Mouse (Mus musculus) cerebellum, adult 2 months (tissue): ENCODE data around the gene Dazap1. TPM values are rescaled to one million over a fixed set of nuclear protein-coding genes. Genes with fewer than 3 reads are reported as not detected.

Source experiments
- DNase-seq, 2 experiments: peaks; one replicate each; pipeline ENCODE4 v3.0.0; 2021
- H3K27ac ChIP-seq: fragments of 200-500 bp; 2 replicates; pipeline ENCODE4 v1.5.1; 2012; ENCODE audit warnings: low read length, control low read depth, inconsistent platforms; ENCODE audit not compliant: insufficient read depth
- H3K27me3 ChIP-seq: fragments of 200-500 bp; 2 replicates; pipeline ENCODE4 v1.6.1; 2012; ENCODE audit warnings: inconsistent platforms, mild to moderate bottlenecking, low read length, moderate library complexity; ENCODE audit not compliant: control insufficient read depth, insufficient read depth
- H3K4me1 ChIP-seq: fragments of 200-500 bp; 2 replicates; pipeline ENCODE4 v1.6.1; 2011; ENCODE audit warnings: low read length; ENCODE audit not compliant: control insufficient read depth, insufficient read depth
- H3K4me3 ChIP-seq: fragments of 200-500 bp; replicated peaks from 2 replicates; pipeline ENCODE3; 2011; ENCODE audit warnings: mild to moderate bottlenecking, low read depth, low read length, control low read depth; ENCODE audit not compliant: insufficient read depth
- CTCF ChIP-seq: fragments of 200-500 bp; IDR thresholded peaks from 2 replicates; pipeline ENCODE4 v1.5.1; 2011; ENCODE audit warnings: low read depth, mild to moderate bottlenecking, control low read depth, low read length, moderate library complexity, borderline replicate concordance; ENCODE audit not compliant: insufficient read depth
- POLR2A ChIP-seq: fragments of 200-500 bp; IDR thresholded peaks from 2 replicates; pipeline ENCODE4 v1.6.1; 2011; ENCODE audit warnings: low read length, control low read depth, borderline replicate concordance; ENCODE audit not compliant: insufficient read depth
- WGBS: fragments of 180-500 bp; shearing (Covaris S2); methylation state at CpG from one replicate; pipeline ENCODE4 v1.1.7; 2018; 5-methylcytosine and 5-hydroxymethylcytosine counted together
- polyA plus RNA-seq: library from polyadenylated mRNA; depleted of rRNA; stranded (reverse); fragments of >200 nt; gene quantifications from 2 replicates; pipeline ENCODE4 v1.2.3, GENCODE M21; 2012

Gene Dazap1
- polyA plus RNA-seq, 1 experiment = 90.2 TPM

- peak overlapping the region; percentile 47; the same call in 1 of the 2 replicates for H3K27ac ChIP-seq
- no peak for TF ChIP-seq CTCF
- TF ChIP-seq POLR2A = no peak
- H3K27me3 ChIP-seq = no peaks in the 10 kb centered on the region
- WGBS = 14% methylated on average over 6 of the region's 6 CpGs
- peaks cover 16% of the 10 kb centered on the region; the same call in 1 of the 2 replicates for H3K4me1 ChIP-seq
- DNase-seq = no peak
- H3K4me3 ChIP-seq = no peak overlapping the region
These were observed 1.9 kb upstream of the Dazap1 start for GRCm38 (mm10) chr10:80259463-80259805.

GRCm38 (mm10) chr10:80259861-80260641, 1.2 kb upstream of the Dazap1 start:
- TF ChIP-seq CTCF (no peak), POLR2A (peak; percentile 7; the same call in 1 of the 2 replicates)
- WGBS = 3% methylated on average over 19 of the region's 19 CpGs
- DNase-seq = peak; percentile 78 to 84
- Histone ChIP-seq H3K27me3 (no peaks in the 10 kb centered on the region), H3K4me1 (peaks cover 16% of the 10 kb centered on the region; the same call in 1 of the 2 replicates), H3K4me3 (peak overlapping the region; percentile 46), H3K27ac (peak overlapping the region; percentile 67)

- H3K27ac ChIP-seq = peak overlapping the region; percentile 70
- peaks cover 9% of the 10 kb centered on the region; the same call in 1 of the 2 replicates for H3K4me1 ChIP-seq
- TF ChIP-seq POLR2A (peak; percentile 19; the same call in 1 of the 2 replicates), CTCF (no peak)
- peak; percentile 88 to 89 for DNase-seq
- WGBS = under 1% methylated on average over 14 of the region's 14 CpGs
- H3K4me3 ChIP-seq = peak overlapping the region; percentile 66
- no peaks in the 10 kb centered on the region for H3K27me3 ChIP-seq
These were observed 291 bp downstream of the Dazap1 start for GRCm38 (mm10) chr10:80261585-80261968.

GRCm38 (mm10) chr10:80262169-80262568, 883 bp downstream of the Dazap1 start:
- TF ChIP-seq POLR2A (no peak), CTCF (no peak)
- peaks cover 8% of the 10 kb centered on the region; the same call in 1 of the 2 replicates for H3K4me1 ChIP-seq
- 51% methylated on average over 12 of the region's 12 CpGs for WGBS
- no peak overlapping the region for H3K4me3 ChIP-seq
- H3K27me3 ChIP-seq = no peaks in the 10 kb centered on the region
- DNase-seq = no peak
- H3K27ac ChIP-seq = no peak overlapping the region

GRCm38 (mm10) chr10:80262776-80263365, 1.6 kb downstream of the Dazap1 start:
- H3K27me3 ChIP-seq = no peaks in the 10 kb centered on the region
- H3K27ac ChIP-seq = no peak overlapping the region
- TF ChIP-seq CTCF (no peak), POLR2A (no peak)
- no peak for DNase-seq
- WGBS = 88% methylated on average over 10 of the region's 10 CpGs
- H3K4me1 ChIP-seq = peaks cover 14% of the 10 kb centered on the region
- no peak overlapping the region for H3K4me3 ChIP-seq

- TF ChIP-seq POLR2A = peak; percentile 75
- TF ChIP-seq CTCF = no peak
- peak overlapping the region; percentile 86 for H3K27ac ChIP-seq
These were observed 3.3 kb downstream of the Dazap1 start for GRCm38 (mm10) chr10:80264341-80265148.

GRCm38 (mm10) chr10:80265149-80265486, 3.8 kb downstream of the Dazap1 start:
- TF ChIP-seq POLR2A = no peak
- no peak for TF ChIP-seq CTCF
- Histone ChIP-seq H3K4me1 (peaks cover 18% of the 10 kb centered on the region), H3K27me3 (no peaks in the 10 kb centered on the region), H3K27ac (peak overlapping the region; percentile 80), H3K4me3 (peak overlapping the region; percentile 82)
- DNase-seq = no peak
- WGBS = under 1% methylated on average over 18 of the region's 18 CpGs

More at GRCm38 (mm10) chr10:80264341-80265148, 3.3 kb downstream of the Dazap1 start:
- Histone ChIP-seq H3K27me3 (no peaks in the 10 kb centered on the region), H3K4me1 (peaks cover 16% of the 10 kb centered on the region), H3K4me3 (peak overlapping the region; percentile 82)
- 2% methylated on average over 81 of the region's 81 CpGs for WGBS
- DNase-seq = peak; percentile 99 to 100
